Mouse (Mus musculus) heart, embryonic 15.5 days (tissue): ENCODE measurements around the gene Ccng1. TPM values are rescaled to one million over a fixed set of nuclear protein-coding genes. Genes with fewer than 3 reads are reported as not detected.

ENCODE experiments used
- ATAC-seq: fragments of 200-750 bp; cut with Nextera tagmentation; replicated peaks from 2 replicates; pipeline ENCODE4 v1.8.0; 2017; ENCODE audit warnings: low read depth, moderate TSS enrichment; ENCODE audit not compliant: insufficient number of reproducible peaks, insufficient read depth, low FRiP score
- H3K27ac ChIP-seq: fragments of 300-500 bp; sonication (generic); 2 replicates; pipeline ENCODE4 v1.5.1; 2015; ENCODE audit warnings: mild to moderate bottlenecking, inconsistent platforms
- H3K27me3 ChIP-seq: fragments of 300-500 bp; sonication (generic); 2 replicates; pipeline ENCODE4 v1.6.1; 2015; ENCODE audit warnings: inconsistent platforms
- H3K36me3 ChIP-seq: fragments of 300-500 bp; sonication (generic); 2 replicates; pipeline ENCODE4 v1.6.1; 2015; ENCODE audit warnings: mild to moderate bottlenecking, inconsistent platforms
- H3K4me1 ChIP-seq: fragments of 300-500 bp; sonication (generic); replicated peaks from 2 replicates; pipeline ENCODE4 v1.6.1; 2015; ENCODE audit warnings: inconsistent platforms
- H3K4me2 ChIP-seq: fragments of 300-500 bp; sonication (generic); 2 replicates; pipeline ENCODE4 v1.6.1; 2015; ENCODE audit warnings: inconsistent platforms, mild to moderate bottlenecking, moderate library complexity
- H3K4me3 ChIP-seq: fragments of 300-500 bp; sonication (generic); 2 replicates; pipeline ENCODE4 v1.5.1; 2015; ENCODE audit warnings: mild to moderate bottlenecking, inconsistent platforms
- H3K9ac ChIP-seq: fragments of 300-500 bp; sonication (generic); 2 replicates; pipeline ENCODE4 v1.6.1; 2015; ENCODE audit warnings: mild to moderate bottlenecking, inconsistent platforms
- H3K9me3 ChIP-seq: fragments of 300-500 bp; sonication (generic); replicated peaks from 2 replicates; pipeline ENCODE4 v1.6.1; 2016; ENCODE audit warnings: inconsistent platforms
- WGBS: fragments of 180-500 bp; shearing (Covaris S2); methylation state at CpG from one replicate; pipeline ENCODE4 v1.1.7; 2015; ENCODE audit warnings: mixed read lengths; 5-methylcytosine and 5-hydroxymethylcytosine counted together
- polyA plus RNA-seq: library from polyadenylated mRNA; unstranded; fragments of >200 nt; fragmentation: Nextera tagmentation; extraction: Ambion mirVana; gene quantifications from 2 replicates; pipeline ENCODE4 v1.2.1, GENCODE M21; 2015

Gene Ccng1
- polyA plus RNA-seq, 1 experiment from 2014 or later: 139 TPM

DNA sequence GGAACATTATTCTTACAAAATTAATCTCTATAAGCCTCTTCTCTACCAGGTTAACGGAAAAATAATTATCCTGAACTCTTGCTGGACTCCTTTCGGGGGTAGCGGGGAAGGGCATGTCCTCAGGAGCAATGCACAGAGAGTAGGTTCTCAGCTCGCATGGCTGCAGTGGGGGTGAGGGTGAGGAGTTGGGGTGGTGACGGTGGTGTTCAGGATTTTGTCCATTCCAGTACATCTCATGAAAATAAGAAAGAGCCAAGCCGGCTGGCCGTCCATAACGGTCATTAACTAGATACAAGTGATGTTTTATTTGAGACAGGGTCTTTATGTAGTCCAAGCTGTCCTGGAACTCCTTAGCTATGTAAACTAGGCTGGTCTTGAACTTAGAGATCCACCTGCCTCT is 857 bp upstream of the Ccng1 start:
- Histone ChIP-seq H3K9ac (no peak overlapping the region), H3K27ac (no peak overlapping the region; the same call in 1 of the 2 replicates), H3K4me3 (no peak overlapping the region), H3K4me1 (peaks cover 17% of the 10 kb centered on the region), H3K36me3 (peaks cover 12% of the 10 kb centered on the region), H3K27me3 (no peaks in the 10 kb centered on the region), H3K4me2 (no peak overlapping the region; the same call in 1 of the 2 replicates), H3K9me3 (no peaks in the 10 kb centered on the region)
- ATAC-seq: no peak
- 87% methylated on average over 8 of the region's 8 CpGs for WGBS

DNA sequence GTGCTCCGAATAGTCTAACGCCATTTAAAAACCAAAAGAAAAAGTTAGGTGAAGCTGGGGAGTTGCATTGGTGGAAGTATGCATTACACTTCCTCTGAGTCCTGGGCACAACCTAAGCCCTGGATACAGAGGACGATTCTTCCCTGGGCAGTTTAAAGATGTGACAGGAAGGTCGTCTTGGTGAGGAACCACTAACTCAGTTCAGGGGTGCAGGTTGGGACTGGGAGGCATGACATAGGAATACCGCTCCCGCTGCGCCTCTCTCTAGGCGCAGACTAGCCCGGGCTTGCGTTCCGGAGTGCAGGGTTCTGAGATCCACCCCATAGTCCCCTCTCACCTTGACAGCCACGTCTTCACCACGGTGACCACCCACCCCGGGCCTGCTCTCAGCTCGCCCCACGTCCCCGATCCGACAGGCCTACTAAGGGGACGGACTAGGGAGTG is 425 bp downstream of the Ccng1 start:
- Histone ChIP-seq H3K4me1 (peaks cover 17% of the 10 kb centered on the region), H3K27me3 (no peaks in the 10 kb centered on the region), H3K27ac (peak overlapping the region; percentile 90), H3K9me3 (no peaks in the 10 kb centered on the region), H3K4me3 (peak overlapping the region; percentile 70), H3K36me3 (peaks cover 23% of the 10 kb centered on the region), H3K4me2 (peak overlapping the region; percentile 65), H3K9ac (peak overlapping the region; percentile 85)
- WGBS: 2% methylated on average over 19 of the region's 19 CpGs
- peak; percentile 68 for ATAC-seq

DNA sequence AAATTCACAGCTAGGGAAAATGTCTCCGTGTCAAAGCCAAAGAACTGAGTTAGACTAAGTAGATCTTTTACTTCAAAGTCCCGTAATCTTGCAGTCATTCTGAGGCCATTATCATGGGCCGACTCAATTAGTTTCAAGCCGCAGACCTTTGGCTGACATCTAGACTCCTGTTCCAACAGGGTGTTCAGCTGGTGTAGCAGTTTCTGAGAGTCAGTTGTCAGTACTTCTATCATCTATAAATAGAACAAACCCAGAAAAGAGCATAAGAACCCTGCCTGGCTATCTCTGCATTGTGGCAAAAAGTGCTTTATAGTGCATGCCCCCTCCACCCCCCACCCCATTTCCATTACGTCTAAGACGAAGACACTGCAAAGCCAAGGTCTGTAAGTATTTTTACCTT is 1.3 kb downstream of the Ccng1 start:
- peak overlapping the region; percentile 70 for H3K4me3 ChIP-seq
- H3K36me3 ChIP-seq: peaks cover 27% of the 10 kb centered on the region
- 32% methylated on average over 6 of the region's 6 CpGs for WGBS
- peaks cover 17% of the 10 kb centered on the region for H3K4me1 ChIP-seq
- peak overlapping the region; percentile 85; the same call in 1 of the 2 replicates for H3K9ac ChIP-seq
- H3K9me3 ChIP-seq: no peaks in the 10 kb centered on the region
- H3K4me2 ChIP-seq: peak overlapping the region; percentile 65
- no peaks in the 10 kb centered on the region for H3K27me3 ChIP-seq
- ATAC-seq: no peak; the same call in 1 of the 2 replicates
- peak overlapping the region; percentile 90 for H3K27ac ChIP-seq

DNA sequence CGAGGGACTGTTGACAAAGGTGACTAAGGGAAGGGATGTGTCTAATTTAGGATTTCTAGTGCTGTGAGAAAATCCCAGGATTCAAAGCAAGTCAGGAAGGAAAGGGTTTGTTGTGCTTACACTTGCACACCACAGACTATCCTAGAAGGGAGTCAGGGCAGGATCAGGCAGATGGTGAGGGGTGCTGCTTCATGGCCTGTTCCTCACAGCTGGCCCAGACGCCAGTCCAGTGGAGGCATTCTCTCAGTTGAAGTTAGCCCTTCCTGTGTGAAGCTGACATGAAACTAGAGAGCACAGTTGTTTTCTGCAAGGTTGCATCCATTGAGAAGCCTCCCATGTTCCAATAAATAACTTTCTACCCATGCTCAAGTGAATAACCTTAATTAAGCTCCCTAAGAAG is 7.4 kb downstream of the Ccng1 start:
- WGBS: 49% methylated on average over 2 of the region's 2 CpGs
- no peaks in the 10 kb centered on the region for H3K27me3 ChIP-seq
- H3K4me2 ChIP-seq: no peak overlapping the region
- peaks cover 33% of the 10 kb centered on the region for H3K36me3 ChIP-seq
- no peak overlapping the region for H3K27ac ChIP-seq
- H3K4me1 ChIP-seq: peaks cover 6% of the 10 kb centered on the region; the same call in 1 of the 2 replicates
- H3K9me3 ChIP-seq: no peaks in the 10 kb centered on the region
- H3K9ac ChIP-seq: no peak overlapping the region
- no peak overlapping the region for H3K4me3 ChIP-seq
- ATAC-seq: no peak

DNA sequence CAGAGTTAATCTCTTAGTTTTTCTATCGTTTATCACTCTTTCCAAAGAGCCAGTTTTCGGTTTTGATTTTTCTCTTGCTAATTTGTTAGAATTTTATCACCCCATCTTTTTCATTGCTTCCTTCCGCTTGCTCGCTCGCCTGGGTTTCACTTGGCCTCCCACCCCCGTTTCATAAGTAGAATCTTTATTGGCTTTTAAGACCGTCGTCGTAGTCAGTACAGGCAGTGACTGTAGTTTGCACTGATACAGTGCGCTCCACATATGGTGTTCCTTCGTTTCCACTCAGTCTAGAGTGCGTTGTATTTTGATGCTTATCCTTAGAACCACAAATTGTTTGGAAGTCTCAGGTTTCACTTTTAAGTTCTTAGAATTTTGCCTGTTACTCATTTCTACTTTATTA is 8.8 kb downstream of the Ccng1 start:
- WGBS: 87% methylated on average over 12 of the region's 12 CpGs
- no peak overlapping the region for H3K4me3 ChIP-seq
- H3K27ac ChIP-seq: no peak overlapping the region
- H3K27me3 ChIP-seq: no peaks in the 10 kb centered on the region
- no peaks in the 10 kb centered on the region for H3K9me3 ChIP-seq
- no peak overlapping the region for H3K4me2 ChIP-seq
- ATAC-seq: no peak
- H3K9ac ChIP-seq: no peak overlapping the region
- H3K36me3 ChIP-seq: peaks cover 31% of the 10 kb centered on the region
- no peaks in the 10 kb centered on the region for H3K4me1 ChIP-seq

DNA sequence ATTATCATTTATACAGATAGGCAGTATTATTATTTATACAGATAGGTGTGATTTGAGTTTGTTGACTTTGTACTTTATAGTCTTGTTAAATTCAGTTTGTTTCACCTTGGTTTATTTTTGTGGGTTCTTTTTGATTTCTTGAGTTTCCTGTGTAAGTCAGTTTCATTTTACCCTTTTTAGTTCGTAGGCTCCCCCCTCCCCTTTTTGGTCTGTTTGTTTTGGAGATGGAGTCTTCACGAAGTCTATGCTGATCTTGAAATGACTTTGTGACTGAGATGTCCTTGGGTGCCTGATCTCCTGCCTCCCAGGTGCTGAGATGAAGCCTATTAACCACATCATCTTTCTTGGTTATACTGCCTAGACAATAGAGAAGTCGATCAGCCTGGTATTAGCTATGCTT is 10.8 kb downstream of the Ccng1 start:
- Histone ChIP-seq H3K4me3 (no peak overlapping the region), H3K9me3 (no peaks in the 10 kb centered on the region), H3K36me3 (peaks cover 23% of the 10 kb centered on the region), H3K4me1 (no peaks in the 10 kb centered on the region), H3K9ac (no peak overlapping the region), H3K4me2 (no peak overlapping the region), H3K27ac (no peak overlapping the region), H3K27me3 (no peaks in the 10 kb centered on the region)
- ATAC-seq: no peak
- 81% methylated on average over 3 of the region's 3 CpGs for WGBS

DNA sequence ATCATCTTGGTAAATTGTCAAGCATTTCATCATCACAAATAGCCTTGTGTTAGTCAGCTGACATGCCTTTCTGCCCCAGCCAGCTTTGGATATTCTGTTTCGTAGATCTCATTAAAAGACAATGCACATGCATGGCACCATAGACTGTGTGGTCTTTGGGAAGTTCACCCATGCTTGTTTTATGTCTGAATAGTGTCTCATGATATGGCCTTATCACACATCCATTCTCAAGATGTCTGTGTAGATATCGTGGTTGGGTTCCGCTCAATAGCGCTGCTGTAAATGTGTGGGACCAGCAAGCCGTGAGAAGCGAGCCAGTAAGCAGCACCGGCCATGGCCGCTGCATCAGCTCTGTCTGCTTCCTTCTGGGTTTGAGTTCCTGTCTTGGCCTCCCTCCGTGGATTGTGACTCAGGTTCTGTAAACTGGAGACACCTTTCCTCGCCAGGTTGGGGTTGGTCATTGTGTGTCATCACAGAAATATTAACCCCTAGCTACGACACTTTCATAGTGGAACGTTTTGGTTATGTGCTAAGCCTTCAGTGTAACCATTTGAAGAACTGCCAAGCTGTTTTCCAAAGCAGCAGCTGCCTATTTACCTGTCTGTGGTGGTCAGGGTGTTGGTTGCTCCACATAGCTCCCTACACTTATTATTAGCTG is 13.4 kb downstream of the Ccng1 start:
- H3K27me3 ChIP-seq: no peaks in the 10 kb centered on the region
- no peak overlapping the region for H3K4me2 ChIP-seq
- ATAC-seq: no peak
- no peak overlapping the region for H3K9ac ChIP-seq
- H3K27ac ChIP-seq: no peak overlapping the region
- H3K9me3 ChIP-seq: no peaks in the 10 kb centered on the region
- peaks cover 41% of the 10 kb centered on the region for H3K36me3 ChIP-seq
- no peaks in the 10 kb centered on the region for H3K4me1 ChIP-seq
- WGBS: 90% methylated on average over 12 of the region's 12 CpGs
- no peak overlapping the region for H3K4me3 ChIP-seq

DNA sequence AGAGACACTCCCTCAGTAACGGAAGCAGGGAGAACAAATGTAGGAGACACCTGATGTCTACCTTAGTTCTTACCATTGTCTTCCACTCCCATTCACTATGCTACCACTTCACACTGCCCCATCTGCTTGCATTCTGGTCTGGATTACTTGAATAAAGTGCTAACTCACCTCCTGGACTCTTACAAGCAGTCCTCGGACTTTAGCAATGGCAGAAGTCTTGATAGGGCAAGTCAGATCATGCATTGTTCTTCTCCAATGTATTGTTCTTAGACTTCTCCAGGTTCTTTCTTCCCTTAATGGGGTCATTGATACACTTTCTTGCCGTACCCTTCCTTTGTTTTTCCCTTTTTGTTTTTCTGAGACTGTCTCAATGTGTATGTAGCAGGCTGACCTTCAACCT is 17.7 kb downstream of the Ccng1 start:
- Histone ChIP-seq H3K4me2 (no peak overlapping the region), H3K4me1 (peaks cover 20% of the 10 kb centered on the region), H3K9me3 (no peaks in the 10 kb centered on the region), H3K9ac (no peak overlapping the region), H3K27ac (no peak overlapping the region), H3K27me3 (no peaks in the 10 kb centered on the region), H3K36me3 (peaks cover 48% of the 10 kb centered on the region), H3K4me3 (no peak overlapping the region)
- WGBS: 91% methylated on average over 3 of the region's 3 CpGs
- no peak for ATAC-seq

DNA sequence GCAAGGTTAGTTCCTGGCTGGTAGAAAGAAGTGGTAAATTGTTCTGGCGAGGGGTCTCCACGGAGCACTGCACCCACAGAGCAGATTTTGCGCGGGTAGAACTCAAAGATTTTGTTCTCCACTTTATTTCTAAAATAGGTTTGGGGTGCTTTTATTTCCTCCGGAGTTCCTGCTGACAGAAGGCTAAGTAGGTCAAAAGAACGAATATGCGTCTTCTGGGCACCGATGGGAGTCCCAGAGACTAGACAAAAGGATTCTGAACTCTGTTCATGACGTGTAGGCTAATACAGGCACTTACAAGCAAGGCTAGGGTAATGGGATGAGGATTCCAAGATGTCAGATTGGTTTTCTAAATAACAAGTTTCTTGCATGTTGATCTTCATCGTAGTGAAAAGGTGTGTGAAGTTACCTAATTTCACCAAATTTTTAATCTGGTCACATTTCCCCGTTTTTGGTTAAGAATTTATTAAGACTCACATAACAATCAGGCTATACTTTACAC is 20.8 kb downstream of the Ccng1 start:
- 3% methylated on average over 11 of the region's 11 CpGs for WGBS
- no peak for ATAC-seq
- H3K36me3 ChIP-seq: peaks cover 32% of the 10 kb centered on the region
- no peaks in the 10 kb centered on the region for H3K9me3 ChIP-seq
- peaks cover 33% of the 10 kb centered on the region for H3K4me1 ChIP-seq
- peak overlapping the region; percentile 87 for H3K4me3 ChIP-seq
- H3K27me3 ChIP-seq: no peaks in the 10 kb centered on the region
- peak overlapping the region; percentile 91 for H3K9ac ChIP-seq
- peak overlapping the region; percentile 74 for H3K27ac ChIP-seq
- H3K4me2 ChIP-seq: peak overlapping the region; percentile 90

DNA sequence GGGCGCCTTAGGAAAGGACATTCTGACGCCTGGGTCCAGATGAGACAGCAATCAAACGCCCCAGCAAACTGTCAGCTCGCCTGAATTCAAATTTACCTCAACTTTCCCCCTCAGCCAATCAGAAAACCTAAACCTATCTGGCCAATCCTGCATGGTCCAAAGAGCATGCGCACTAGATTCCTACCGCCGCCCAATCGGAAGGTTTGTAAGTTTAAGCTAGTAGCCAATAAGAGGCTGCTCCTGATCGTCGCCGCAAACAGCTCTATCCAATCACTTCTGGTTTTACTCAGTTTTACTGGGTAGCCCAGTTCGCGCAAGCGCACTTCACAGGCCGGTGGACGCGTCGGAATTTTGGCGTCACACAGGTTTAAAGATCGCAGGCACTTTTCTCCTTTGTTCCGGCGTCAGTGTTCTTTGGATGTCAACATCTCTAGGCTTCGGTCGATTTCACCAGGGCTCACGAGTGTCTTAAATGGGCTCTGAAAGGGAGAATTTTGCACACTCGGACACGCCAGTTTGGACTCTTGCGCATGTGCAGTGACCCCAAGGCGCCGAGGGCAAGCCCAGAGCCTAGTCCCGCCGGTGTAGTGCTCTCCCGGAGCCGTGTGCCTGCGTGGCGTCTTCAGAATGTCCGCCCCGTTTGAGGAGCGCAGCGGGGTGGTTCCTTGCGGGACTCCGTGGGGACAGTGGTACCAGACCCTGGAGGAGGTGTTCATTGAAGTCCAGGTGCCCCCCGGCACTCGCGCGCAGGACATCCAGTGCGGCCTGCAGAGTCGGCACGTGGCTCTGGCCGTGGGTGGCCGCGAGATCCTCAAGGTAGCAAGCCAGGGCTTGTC is 21.6 kb downstream of the Ccng1 start, which contains the start of the genes Hmmr and Nudcd2:
Gene Hmmr, minus strand, starts transcription at position 84 of the 836 bp plus-strand sequence.
Gene Nudcd2, plus strand, starts transcription at position 329 of the 836 bp plus-strand sequence.
- Histone ChIP-seq H3K36me3 (peaks cover 29% of the 10 kb centered on the region), H3K4me2 (peak within 1 kb of the TSS; percentile 91), H3K9me3 (no peaks in the 10 kb centered on the region), H3K27ac (peak within 1 kb of the TSS; percentile 74), H3K27me3 (no peaks in the 10 kb centered on the region), H3K9ac (peak within 1 kb of the TSS; percentile 91), H3K4me3 (peak within 1 kb of the TSS; percentile 87), H3K4me1 (peaks cover 33% of the 10 kb centered on the region)
- ATAC-seq: peak; percentile 99
- under 1% methylated on average over 52 of the region's 52 CpGs for WGBS

DNA sequence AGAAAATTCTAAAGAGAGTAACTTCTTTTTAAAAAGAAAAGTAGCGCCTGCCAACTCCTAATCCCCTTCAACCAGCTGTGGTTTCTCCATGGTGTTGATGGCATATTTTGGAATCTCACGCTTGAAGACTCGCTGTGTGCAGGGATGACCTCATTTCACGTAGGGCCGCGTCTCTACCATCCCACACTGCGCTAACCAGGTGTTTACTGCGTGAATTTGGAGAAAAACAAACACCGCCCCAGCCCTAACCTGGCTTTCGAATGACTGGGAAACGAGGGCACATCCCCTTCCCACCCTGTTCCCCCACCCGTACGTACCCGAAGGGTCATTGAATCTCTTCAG is 22.1 kb downstream of the Ccng1 start:
- Histone ChIP-seq H3K9ac (peak overlapping the region; percentile 62), H3K4me2 (peak overlapping the region; percentile 91), H3K4me3 (peak overlapping the region; percentile 87), H3K27me3 (no peaks in the 10 kb centered on the region), H3K27ac (peak overlapping the region; percentile 49; the same call in 1 of the 2 replicates), H3K36me3 (peaks cover 30% of the 10 kb centered on the region), H3K9me3 (no peaks in the 10 kb centered on the region), H3K4me1 (peaks cover 33% of the 10 kb centered on the region)
- ATAC-seq: peak; percentile 4; the same call in 1 of the 2 replicates
- WGBS: 2% methylated on average over 14 of the region's 14 CpGs
